Mouse (Mus musculus): Measurements from ENCODE around the gene Mpp2.

GRCm38 (mm10) chr11:102084159-102084558, 4.2 kb downstream of the Mpp2 start:
- no peak for TF ChIP-seq CTCF (IDR thresholded peaks at IDR 0.05; ENCODE audit: insufficient read depth, low read depth, low read length)
- no peak for TF ChIP-seq POLR2A (IDR thresholded peaks at IDR 0.05; ENCODE audit: insufficient read depth, low read depth, low read length)

Measured in olfactory bulb, adult 2 months (tissue).